Mouse (Mus musculus): Measurements from ENCODE around the gene Olfr504. TPM values are rescaled to one million over a fixed set of nuclear protein-coding genes. Genes with fewer than 3 reads are reported as not detected.
"Not testable (repeated sequence)": the region's sequence is repeated elsewhere in the genome, so short reads cannot be mapped to it uniquely, and the experiment has no call there.

The Olfr504 gene
- polyA plus RNA-seq (2012; ENCODE audit: insufficient read depth, insufficient read length, missing spikeins) = not detected in 2 replicates

DNA sequence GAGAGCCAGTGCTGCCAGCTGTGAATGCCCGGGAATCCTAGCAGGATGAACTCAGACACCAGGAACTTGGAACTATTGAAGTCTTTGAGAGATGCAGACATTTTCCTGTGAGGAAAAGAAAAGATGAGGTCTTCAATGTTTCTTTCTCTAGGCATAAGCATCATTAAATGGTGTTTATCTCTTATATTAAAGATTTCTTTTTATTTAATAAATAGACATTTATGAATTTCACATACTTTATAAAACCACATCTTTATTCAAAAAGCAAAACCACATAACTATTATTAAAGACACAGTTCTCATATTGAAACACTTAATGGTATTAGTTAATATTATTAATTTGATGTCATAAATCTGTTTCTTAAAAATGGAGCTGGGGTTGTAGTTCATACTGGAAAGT, at the start of gene Olfr504:
Olfr504 (minus strand) TSS at position 101 of the 400 bp plus-strand sequence.
- TF ChIP-seq POLR2A (IDR thresholded peaks at IDR 0.05; ENCODE audit: borderline replicate concordance, low read depth, low read length) = no peak
- TF ChIP-seq CTCF (IDR thresholded peaks at IDR 0.05; ENCODE audit: low read depth, low read length) = no peak
- no peaks in the 10 kb centered on the region for H3K4me1 ChIP-seq (ENCODE audit: control insufficient read depth, insufficient read depth, low read length)
- no peak within 1 kb of the TSS for H3K4me3 ChIP-seq (ENCODE audit: insufficient read depth, low read length)
- no peak within 1 kb of the TSS for H3K27ac ChIP-seq (ENCODE audit: insufficient read depth, low read depth, low read length)

- Histone ChIP-seq H3K4me3 (ENCODE audit: insufficient read depth, low read length) (no peak overlapping the region), H3K27ac (ENCODE audit: insufficient read depth, low read depth, low read length) (no peak overlapping the region), H3K4me1 (ENCODE audit: control insufficient read depth, insufficient read depth, low read length) (no peaks in the 10 kb centered on the region)
- TF ChIP-seq CTCF (IDR thresholded peaks at IDR 0.05; ENCODE audit: low read depth, low read length) (no peak), POLR2A (IDR thresholded peaks at IDR 0.05; ENCODE audit: borderline replicate concordance, low read depth, low read length) (no peak)
Measured at GRCm38 (mm10) chr7:108614110-108614509, 48.5 kb upstream of the Olfr504 start.

DNA sequence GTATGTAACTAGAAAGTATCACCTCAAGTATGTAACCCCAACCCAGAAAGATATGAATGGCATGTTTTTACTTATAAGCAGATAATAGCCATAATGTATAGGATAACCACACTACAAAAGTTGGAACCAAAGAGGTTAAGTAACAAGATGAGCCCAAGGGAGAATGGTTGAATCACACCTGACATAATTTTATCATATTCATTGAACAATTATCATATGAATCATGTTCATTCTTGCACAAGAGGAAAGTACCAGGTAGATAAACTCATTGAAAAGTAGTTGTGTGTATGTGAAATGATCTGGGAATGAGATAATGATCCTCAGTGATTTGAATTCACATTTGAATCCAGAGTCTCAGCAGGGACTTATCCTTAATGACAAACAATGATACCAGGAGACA, 44.9 kb upstream of the Olfr504 start, which contains the start of gene Olfr506:
Olfr506 (plus strand) TSS at position 301 of the 400 bp plus-strand sequence.
- TF ChIP-seq POLR2A (IDR thresholded peaks at IDR 0.05; ENCODE audit: borderline replicate concordance, low read depth, low read length) (no peak), CTCF (IDR thresholded peaks at IDR 0.05; ENCODE audit: low read depth, low read length) (no peak)
- no peaks in the 10 kb centered on the region for H3K4me1 ChIP-seq (ENCODE audit: control insufficient read depth, insufficient read depth, low read length)
- no peak within 1 kb of the TSS for H3K27ac ChIP-seq (ENCODE audit: insufficient read depth, low read depth, low read length)
- H3K4me3 ChIP-seq (ENCODE audit: insufficient read depth, low read length) = no peak within 1 kb of the TSS

GRCm38 (mm10) chr7:108601916-108602315, 36.3 kb upstream of the Olfr504 start:
- H3K4me3 ChIP-seq (ENCODE audit: insufficient read depth, low read length); H3K27ac ChIP-seq (ENCODE audit: insufficient read depth, low read depth, low read length); H3K4me1 ChIP-seq (ENCODE audit: control insufficient read depth, insufficient read depth, low read length): not testable (repeated sequence)

- no peaks in the 10 kb centered on the region for H3K4me1 ChIP-seq (ENCODE audit: control insufficient read depth, insufficient read depth, low read length)
- TF ChIP-seq POLR2A (IDR thresholded peaks at IDR 0.05; ENCODE audit: borderline replicate concordance, low read depth, low read length) (no peak), CTCF (IDR thresholded peaks at IDR 0.05; ENCODE audit: low read depth, low read length) (no peak)
- H3K4me3 ChIP-seq (ENCODE audit: insufficient read depth, low read length) = no peak overlapping the region
- no peak overlapping the region for H3K27ac ChIP-seq (ENCODE audit: insufficient read depth, low read depth, low read length)
Measured at GRCm38 (mm10) chr7:108589797-108590196, 24.2 kb upstream of the Olfr504 start.

- not testable (repeated sequence) for H3K27ac ChIP-seq (ENCODE audit: insufficient read depth, low read depth, low read length); H3K4me3 ChIP-seq (ENCODE audit: insufficient read depth, low read length)
Measured at GRCm38 (mm10) chr7:108544227-108544626, 21.4 kb downstream of the Olfr504 start, which contains the start of gene Olfr503. TSS of gene Olfr503 (plus strand) at chr7:108544527.

DNA sequence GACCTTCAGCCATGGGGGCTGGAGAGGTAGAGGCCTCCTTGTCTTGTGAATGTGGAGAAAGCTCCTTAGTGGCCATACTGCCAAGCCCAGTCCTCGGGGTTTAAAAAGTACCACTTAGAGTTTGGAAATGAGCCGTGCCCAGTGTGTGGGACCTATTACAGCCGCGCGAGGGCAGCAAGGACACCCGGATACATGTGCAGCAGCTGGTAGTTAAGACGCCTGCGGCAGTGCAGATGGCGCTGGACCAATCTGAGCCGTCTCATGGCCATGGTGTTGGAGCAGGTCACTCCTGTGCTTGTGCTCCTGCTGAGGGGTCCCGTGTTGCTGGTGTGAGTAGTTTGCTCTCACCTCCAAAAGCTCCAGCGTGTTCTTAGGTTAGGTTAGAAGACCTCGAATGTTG, 23.2 kb downstream of the Olfr504 start:
- H3K4me3 ChIP-seq (ENCODE audit: insufficient read depth, low read length) = no peak overlapping the region
- H3K4me1 ChIP-seq (ENCODE audit: control insufficient read depth, insufficient read depth, low read length) = no peaks in the 10 kb centered on the region
- H3K27ac ChIP-seq (ENCODE audit: insufficient read depth, low read depth, low read length) = no peak overlapping the region
- TF ChIP-seq POLR2A (IDR thresholded peaks at IDR 0.05; ENCODE audit: borderline replicate concordance, low read depth, low read length) (no peak), CTCF (IDR thresholded peaks at IDR 0.05; ENCODE audit: low read depth, low read length) (no peak)

More at GRCm38 (mm10) chr7:108544227-108544626, 21.4 kb downstream of the Olfr504 start, which contains the start of gene Olfr503:
- not testable (repeated sequence) for H3K4me1 ChIP-seq (ENCODE audit: control insufficient read depth, insufficient read depth, low read length)

GRCm38 (mm10) chr7:108524965-108525364, 40.6 kb downstream of the Olfr504 start, which contains the start of gene Olfr502:
TSS of gene Olfr502 (minus strand) at chr7:108525065.
- TF ChIP-seq POLR2A (IDR thresholded peaks at IDR 0.05; ENCODE audit: borderline replicate concordance, low read depth, low read length) (no peak), CTCF (IDR thresholded peaks at IDR 0.05; ENCODE audit: low read depth, low read length) (no peak)
- no peak within 1 kb of the TSS for H3K4me3 ChIP-seq (ENCODE audit: insufficient read depth, low read length)

More at GRCm38 (mm10) chr7:108524965-108525364, 40.6 kb downstream of the Olfr504 start, which contains the start of gene Olfr502:
- no peaks in the 10 kb centered on the region for H3K4me1 ChIP-seq (ENCODE audit: control insufficient read depth, insufficient read depth, low read length)
- no peak within 1 kb of the TSS for H3K27ac ChIP-seq (ENCODE audit: insufficient read depth, low read depth, low read length)

Other genes starting within 250 kb of the Olfr504 start
- gene Olfr492, start 242.1 kb downstream of the Olfr504 start, polyA plus RNA-seq (2012; ENCODE audit: insufficient read depth, insufficient read length, missing spikeins) = not detected in 2 replicates
- gene Olfr493, start 218.8 kb downstream of the Olfr504 start, polyA plus RNA-seq (2012; ENCODE audit: insufficient read depth, insufficient read length, missing spikeins) = not detected in 2 replicates
- gene Olfr494, start 200.5 kb downstream of the Olfr504 start, polyA plus RNA-seq (2012; ENCODE audit: insufficient read depth, insufficient read length, missing spikeins) = not detected in 2 replicates
- gene Olfr495, start 172.6 kb downstream of the Olfr504 start, polyA plus RNA-seq (2012; ENCODE audit: insufficient read depth, insufficient read length, missing spikeins) = not detected in 2 replicates
- not detected in 2 replicates for gene Olfr497, start 145.4 kb downstream of the Olfr504 start, polyA plus RNA-seq (2012; ENCODE audit: insufficient read depth, insufficient read length, missing spikeins)
- not detected in 2 replicates for gene Olfr498, start 100.5 kb downstream of the Olfr504 start, polyA plus RNA-seq (2012; ENCODE audit: insufficient read depth, insufficient read length, missing spikeins)
- not detected in 2 replicates for gene Olfr502, start 40.7 kb downstream of the Olfr504 start, polyA plus RNA-seq (2012; ENCODE audit: insufficient read depth, insufficient read length, missing spikeins)
- gene Olfr503, start 21.3 kb downstream of the Olfr504 start, polyA plus RNA-seq (2012; ENCODE audit: insufficient read depth, insufficient read length, missing spikeins) = not detected in 2 replicates
- gene Olfr506, start 45.0 kb upstream of the Olfr504 start, polyA plus RNA-seq (2012; ENCODE audit: insufficient read depth, insufficient read length, missing spikeins) = not detected in 2 replicates
- not detected in 2 replicates for gene Olfr507, start 56.0 kb upstream of the Olfr504 start, polyA plus RNA-seq (2012; ENCODE audit: insufficient read depth, insufficient read length, missing spikeins)
- not detected in 2 replicates for gene Olfr508, start 64.2 kb upstream of the Olfr504 start, polyA plus RNA-seq (2012; ENCODE audit: insufficient read depth, insufficient read length, missing spikeins)
- not detected in 2 replicates for gene Olfr509, start 86.1 kb upstream of the Olfr504 start, polyA plus RNA-seq (2012; ENCODE audit: insufficient read depth, insufficient read length, missing spikeins)
- not detected in 2 replicates for gene Olfr510, start 100.6 kb upstream of the Olfr504 start, polyA plus RNA-seq (2012; ENCODE audit: insufficient read depth, insufficient read length, missing spikeins)
- gene Olfr512, start 147.5 kb upstream of the Olfr504 start, polyA plus RNA-seq (2012; ENCODE audit: insufficient read depth, insufficient read length, missing spikeins) = not detected in 2 replicates
- not detected in 2 replicates for gene Olfr513, start 185.2 kb upstream of the Olfr504 start, polyA plus RNA-seq (2012; ENCODE audit: insufficient read depth, insufficient read length, missing spikeins)

Measured in bone marrow macrophage, adult 2 months (primary cell).